Mouse (Mus musculus) forebrain, embryonic 12.5 days (tissue): ENCODE measurements around the gene Tmem182. TPM values are rescaled to one million over a fixed set of nuclear protein-coding genes. Genes with fewer than 3 reads are reported as not detected.

Experiments
- ATAC-seq: fragments of 200-750 bp; cut with Nextera tagmentation; 2 replicates; pipeline ENCODE4 v1.8.0; 2017; ENCODE audit warnings: moderate TSS enrichment; ENCODE audit not compliant: low FRiP score
- H3K27ac ChIP-seq: fragments of 300-500 bp; sonication (generic); 2 replicates; pipeline ENCODE4 v1.5.1; 2016; ENCODE audit warnings: mild to moderate bottlenecking
- H3K27me3 ChIP-seq: fragments of 300-500 bp; sonication (generic); 2 replicates; pipeline ENCODE4 v1.6.1; 2016; ENCODE audit warnings: mild to moderate bottlenecking
- H3K36me3 ChIP-seq: fragments of 300-500 bp; sonication (generic); replicated peaks from 2 replicates; pipeline ENCODE4 v1.6.1; 2016; ENCODE audit warnings: mild to moderate bottlenecking
- H3K4me1 ChIP-seq: fragments of 300-500 bp; sonication (generic); 2 replicates; pipeline ENCODE4 v1.6.1; 2016
- H3K4me2 ChIP-seq: fragments of 300-500 bp; sonication (generic); 2 replicates; pipeline ENCODE4 v1.6.1; 2016; ENCODE audit warnings: mild to moderate bottlenecking, moderate library complexity
- H3K4me3 ChIP-seq: fragments of 300-500 bp; sonication (generic); replicated peaks from 2 replicates; pipeline ENCODE4 v1.5.1; 2016; ENCODE audit warnings: mild to moderate bottlenecking
- H3K9ac ChIP-seq: fragments of 300-500 bp; sonication (generic); 2 replicates; pipeline ENCODE4 v1.6.1; 2016; ENCODE audit warnings: mild to moderate bottlenecking
- H3K9me3 ChIP-seq: fragments of 300-500 bp; sonication (generic); 2 replicates; pipeline ENCODE4 v1.6.1; 2016
- WGBS: fragments of 180-500 bp; shearing (Covaris S2); methylation state at CpG from one replicate; pipeline ENCODE4 v1.1.7; 2016; 5-methylcytosine and 5-hydroxymethylcytosine counted together
- polyA plus RNA-seq: library from polyadenylated mRNA; unstranded; fragments of >200 nt; fragmentation: Nextera tagmentation; extraction: Ambion mirVana; gene quantifications from 2 replicates; pipeline ENCODE4 v1.2.1, GENCODE M21; 2016

Gene Tmem182
- polyA plus RNA-seq, 1 experiment from 2014 or later: 0.11 TPM

DNA sequence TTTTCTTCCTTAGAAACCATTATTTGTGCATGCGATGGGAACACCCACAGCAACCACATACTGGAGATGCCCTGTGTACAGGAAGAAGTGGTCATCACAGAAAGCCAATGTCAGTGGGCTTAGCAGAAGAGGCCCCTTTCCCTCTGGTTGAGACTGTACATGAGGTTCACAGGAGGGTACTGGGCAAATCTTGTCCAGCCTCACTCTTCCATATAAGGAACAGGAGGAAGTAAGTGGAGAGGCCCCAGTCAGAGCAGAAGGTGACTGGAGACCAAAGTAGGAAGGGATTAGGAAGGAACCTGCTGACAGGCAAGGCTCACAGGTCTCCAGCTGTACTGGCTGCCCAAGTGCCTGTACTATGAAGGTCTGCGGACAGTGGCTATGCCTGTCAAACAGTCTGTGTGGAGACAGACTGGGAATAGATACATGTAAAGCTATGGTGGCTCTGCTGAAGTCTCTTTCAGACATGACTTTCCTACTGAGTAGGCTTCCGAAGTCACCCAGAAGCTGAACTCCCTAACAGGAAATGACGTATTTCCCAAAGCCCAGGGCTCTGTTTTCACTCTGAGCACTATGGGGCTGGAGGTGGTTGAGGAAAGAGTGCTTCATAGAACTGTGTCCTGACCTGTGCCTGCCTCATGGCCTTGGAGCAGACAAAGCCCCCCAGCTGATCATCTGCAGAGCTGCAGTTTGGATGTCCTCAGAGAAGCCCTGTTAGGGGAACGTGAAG, 35.8 kb downstream of the Tmem182 start:
- WGBS: 89% methylated on average over 5 of the region's 5 CpGs
- H3K9me3 ChIP-seq: no peaks in the 10 kb centered on the region
- no peak overlapping the region for H3K4me2 ChIP-seq
- H3K4me1 ChIP-seq: no peaks in the 10 kb centered on the region
- H3K27ac ChIP-seq: no peak overlapping the region
- H3K36me3 ChIP-seq: no peaks in the 10 kb centered on the region
- no peak for ATAC-seq
- no peak overlapping the region for H3K9ac ChIP-seq
- no peak overlapping the region for H3K4me3 ChIP-seq
- H3K27me3 ChIP-seq: no peaks in the 10 kb centered on the region

DNA sequence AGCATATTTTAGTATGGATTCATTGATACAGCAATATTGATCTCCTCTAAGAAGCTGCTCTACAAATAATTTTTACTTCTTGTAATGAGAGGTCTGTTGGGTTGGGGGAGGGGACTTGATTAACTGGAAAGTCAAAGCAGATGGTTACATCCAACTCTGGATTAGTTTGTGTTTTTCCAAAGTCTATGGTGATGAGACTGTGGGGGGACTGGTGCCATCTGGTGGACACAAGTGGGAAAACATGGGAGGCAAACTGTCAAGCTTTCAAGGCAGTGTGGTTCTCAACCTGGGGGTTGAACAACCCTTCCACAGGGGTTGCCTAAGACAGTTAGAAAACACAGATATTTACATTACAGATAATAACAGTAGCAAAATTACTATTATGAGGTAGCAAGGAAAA, 39.2 kb downstream of the Tmem182 start:
- H3K27me3 ChIP-seq: no peaks in the 10 kb centered on the region
- no peak overlapping the region for H3K9ac ChIP-seq
- ATAC-seq: no peak
- no peak overlapping the region for H3K4me3 ChIP-seq
- H3K4me2 ChIP-seq: no peak overlapping the region
- no peaks in the 10 kb centered on the region for H3K4me1 ChIP-seq
- H3K27ac ChIP-seq: no peak overlapping the region
- no peaks in the 10 kb centered on the region for H3K9me3 ChIP-seq
- no peaks in the 10 kb centered on the region for H3K36me3 ChIP-seq

DNA sequence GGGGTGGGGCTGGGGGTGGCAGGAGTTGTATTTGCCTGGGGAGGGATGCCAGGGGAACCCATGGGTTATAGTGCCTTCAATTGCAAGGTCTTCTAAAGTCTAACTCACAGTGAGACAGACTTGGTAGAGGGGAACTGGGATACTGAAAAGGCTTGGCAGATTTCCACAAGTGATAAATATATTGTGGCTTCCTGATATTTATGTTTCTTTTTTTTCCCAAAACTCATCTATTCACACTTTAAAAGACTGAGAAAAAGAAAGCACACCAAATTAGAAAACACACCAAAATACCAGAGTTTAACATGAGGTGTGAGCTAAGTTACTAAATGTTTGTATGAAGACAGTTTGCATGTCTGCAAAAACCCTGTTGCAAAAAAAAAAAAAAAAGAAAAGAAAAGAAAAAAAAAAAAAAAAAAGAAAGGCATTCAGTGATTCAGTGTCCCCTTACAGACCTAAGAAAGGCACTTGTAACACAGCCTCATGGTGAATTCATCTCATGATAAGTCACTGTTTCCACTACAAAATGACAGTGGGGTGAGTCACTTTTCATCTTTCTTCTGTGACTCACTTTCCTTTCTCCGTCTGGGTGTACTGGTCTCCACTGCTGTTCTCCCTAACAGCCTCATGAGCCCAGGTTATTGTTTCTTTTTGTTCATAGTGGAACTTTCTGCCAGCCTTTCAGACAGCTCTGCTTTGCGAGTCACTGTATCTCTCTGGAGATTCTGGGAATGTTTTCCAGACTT, 42.0 kb downstream of the Tmem182 start:
- Histone ChIP-seq H3K27me3 (no peaks in the 10 kb centered on the region), H3K4me1 (no peaks in the 10 kb centered on the region), H3K9me3 (no peaks in the 10 kb centered on the region), H3K4me2 (no peak overlapping the region), H3K36me3 (no peaks in the 10 kb centered on the region), H3K27ac (no peak overlapping the region), H3K4me3 (no peak overlapping the region), H3K9ac (no peak overlapping the region)
- ATAC-seq: no peak
- WGBS: 72% methylated on average over 2 of the region's 2 CpGs

DNA sequence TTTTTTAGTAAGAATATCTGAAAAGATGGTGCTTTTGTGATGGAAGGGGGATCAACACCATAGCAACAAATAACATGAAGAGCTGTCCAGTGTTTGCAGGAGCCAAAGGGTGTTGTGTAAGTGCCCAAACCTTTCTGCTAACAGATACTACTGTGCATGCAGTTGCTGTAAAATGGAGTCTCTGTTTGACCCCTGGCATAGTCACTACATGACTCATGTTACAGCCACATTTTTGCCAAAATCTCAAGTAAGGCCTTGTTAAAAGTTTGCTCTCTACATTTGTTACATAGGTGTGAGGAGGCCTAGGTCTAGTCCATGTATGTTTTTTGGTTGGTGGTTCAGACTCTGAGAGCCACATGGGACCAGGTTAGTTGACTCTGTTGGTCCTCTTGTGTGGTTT, 45.9 kb downstream of the Tmem182 start:
- H3K27me3 ChIP-seq: no peaks in the 10 kb centered on the region
- no peak overlapping the region for H3K4me2 ChIP-seq
- H3K27ac ChIP-seq: no peak overlapping the region
- no peak for ATAC-seq
- H3K9me3 ChIP-seq: no peaks in the 10 kb centered on the region
- H3K36me3 ChIP-seq: no peaks in the 10 kb centered on the region
- no peak overlapping the region for H3K4me3 ChIP-seq
- H3K9ac ChIP-seq: no peak overlapping the region
- H3K4me1 ChIP-seq: no peaks in the 10 kb centered on the region

DNA sequence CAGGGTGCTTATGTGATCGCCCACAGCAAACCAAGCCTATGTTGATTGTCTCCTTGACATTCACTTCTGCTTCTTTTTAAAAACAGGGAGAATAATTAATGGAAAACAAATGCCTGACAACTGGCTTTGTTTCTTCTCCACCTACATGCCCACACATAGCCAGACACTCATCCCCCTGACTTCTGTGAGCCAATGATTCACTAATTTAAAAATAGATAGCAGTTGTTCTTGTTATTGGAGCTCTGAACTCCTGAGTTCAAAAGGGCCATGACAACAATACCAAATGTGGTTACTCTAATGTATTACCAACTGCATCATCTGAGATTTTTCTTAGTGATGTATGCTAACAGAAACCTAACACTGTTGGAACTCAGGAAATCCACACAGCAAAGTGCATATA, 49.9 kb downstream of the Tmem182 start:
- Histone ChIP-seq H3K9me3 (no peaks in the 10 kb centered on the region), H3K4me2 (no peak overlapping the region), H3K27me3 (no peaks in the 10 kb centered on the region), H3K27ac (no peak overlapping the region), H3K36me3 (no peaks in the 10 kb centered on the region), H3K9ac (no peak overlapping the region), H3K4me3 (no peak overlapping the region), H3K4me1 (no peaks in the 10 kb centered on the region)
- WGBS: 93% methylated on average over 1 of the region's 1 CpGs
- ATAC-seq: no peak

DNA sequence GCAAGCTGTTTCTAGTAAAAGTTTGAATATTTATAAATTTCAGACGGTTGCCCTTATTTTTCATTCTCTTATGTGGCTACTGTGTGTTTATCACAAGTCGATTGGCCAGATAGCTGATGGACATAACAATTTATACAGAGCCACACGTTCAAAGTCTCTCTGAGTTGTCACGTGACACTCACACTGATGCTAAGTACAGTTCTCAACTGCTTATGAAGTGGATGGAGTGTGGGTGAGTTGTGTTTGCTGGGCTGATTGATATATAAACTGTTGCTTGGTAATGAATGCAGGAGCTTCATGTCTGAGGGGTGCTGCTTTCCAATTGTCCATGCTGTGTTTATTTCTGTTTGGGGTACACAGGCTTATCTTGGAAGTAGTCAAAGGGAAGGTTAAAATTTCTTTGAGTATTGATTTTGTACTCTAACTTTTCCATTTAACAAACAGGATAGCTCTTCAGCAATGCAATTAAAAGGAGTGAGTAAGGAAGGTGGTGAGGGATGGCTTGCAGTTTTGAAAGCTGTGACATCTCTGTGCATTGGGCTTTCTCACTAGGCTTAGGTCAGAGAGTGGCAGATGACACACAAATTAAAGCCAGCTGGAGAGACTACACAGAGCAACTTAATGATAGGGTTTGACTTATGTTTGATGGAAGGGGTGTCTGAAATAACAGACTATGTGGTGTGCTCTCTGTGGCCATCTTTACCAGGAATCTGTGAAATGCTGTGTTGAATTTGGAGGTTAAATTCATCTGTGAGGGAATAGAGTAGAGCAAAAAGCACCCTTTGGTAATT, 51.6 kb downstream of the Tmem182 start:
- Histone ChIP-seq H3K36me3 (no peaks in the 10 kb centered on the region), H3K9me3 (no peaks in the 10 kb centered on the region), H3K27ac (no peak overlapping the region), H3K4me2 (no peak overlapping the region), H3K27me3 (no peaks in the 10 kb centered on the region), H3K4me1 (no peaks in the 10 kb centered on the region), H3K4me3 (no peak overlapping the region), H3K9ac (no peak overlapping the region)
- 81% methylated on average over 4 of the region's 4 CpGs for WGBS
- no peak for ATAC-seq

DNA sequence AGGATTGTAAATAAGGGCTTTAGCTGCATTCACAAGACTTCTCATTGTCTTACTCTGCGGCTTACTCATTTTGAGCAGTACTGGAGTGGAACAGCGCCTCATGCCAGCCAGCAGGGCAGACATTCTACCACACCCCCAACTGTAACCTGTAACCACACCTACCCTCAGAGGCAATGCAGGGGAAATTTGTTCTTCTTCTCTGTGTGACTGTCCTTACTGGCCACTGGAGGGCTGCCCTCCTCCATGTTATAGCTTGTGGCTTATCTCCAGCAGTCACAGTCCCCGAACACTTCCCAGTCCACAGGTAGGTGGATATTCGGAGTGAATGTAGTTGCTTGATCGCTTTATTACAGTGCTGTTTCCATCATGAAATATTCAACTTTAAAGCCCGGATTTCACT, 59.6 kb downstream of the Tmem182 start:
- no peak overlapping the region for H3K4me3 ChIP-seq
- no peaks in the 10 kb centered on the region for H3K27me3 ChIP-seq
- no peaks in the 10 kb centered on the region for H3K9me3 ChIP-seq
- 73% methylated on average over 6 of the region's 6 CpGs for WGBS
- no peak overlapping the region for H3K9ac ChIP-seq
- no peak for ATAC-seq
- H3K27ac ChIP-seq: no peak overlapping the region
- no peaks in the 10 kb centered on the region for H3K36me3 ChIP-seq
- no peak overlapping the region for H3K4me2 ChIP-seq
- H3K4me1 ChIP-seq: no peaks in the 10 kb centered on the region

DNA sequence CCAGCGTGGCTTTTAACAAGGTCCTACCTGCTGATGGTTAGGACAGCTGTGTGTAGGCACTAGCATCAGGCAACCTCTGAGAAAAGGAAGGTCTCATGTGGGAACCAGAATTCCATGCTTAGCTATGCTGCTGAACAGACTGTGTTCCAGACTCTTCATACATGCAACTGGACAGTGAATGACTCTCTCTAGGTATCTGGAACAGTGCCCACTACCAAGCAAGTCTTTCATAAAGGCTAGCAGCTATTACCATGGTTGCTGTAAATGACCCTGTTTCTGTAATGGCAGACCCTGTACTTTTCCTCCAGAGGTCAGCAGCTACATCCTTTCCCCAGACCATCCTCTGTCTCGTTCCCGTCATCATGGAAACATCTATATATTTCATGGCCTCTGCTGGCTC, 61.7 kb downstream of the Tmem182 start:
- Histone ChIP-seq H3K4me3 (no peak overlapping the region), H3K9me3 (no peaks in the 10 kb centered on the region), H3K27me3 (no peaks in the 10 kb centered on the region), H3K4me1 (0 out of 2 replicates have a peak, but pooled peaks cover 2% of the 10 kb centered on the region), H3K27ac (no peak overlapping the region), H3K36me3 (no peaks in the 10 kb centered on the region), H3K9ac (no peak overlapping the region), H3K4me2 (no peak overlapping the region)
- WGBS: 93% methylated on average over 3 of the region's 3 CpGs
- ATAC-seq: no peak

DNA sequence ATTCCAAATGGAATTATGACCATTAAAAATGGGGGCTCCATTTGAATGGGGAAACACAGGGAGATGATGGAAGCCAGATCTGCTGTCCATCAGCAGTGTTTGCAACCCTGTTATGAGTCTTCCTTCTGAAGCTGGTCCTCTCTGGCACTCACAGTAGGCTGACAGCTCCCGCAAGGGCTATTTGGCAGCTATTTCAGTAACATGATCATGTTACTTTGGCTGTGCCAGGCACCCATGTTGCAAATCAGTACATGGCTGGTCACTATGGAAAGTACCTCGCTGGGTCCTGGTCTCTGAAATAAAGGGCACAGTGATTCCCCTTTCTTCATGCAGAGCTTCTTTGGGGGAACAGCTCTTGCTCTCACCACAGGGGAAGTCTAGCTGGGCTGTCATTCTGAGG, 62.2 kb downstream of the Tmem182 start:
- Histone ChIP-seq H3K36me3 (no peaks in the 10 kb centered on the region), H3K27me3 (no peaks in the 10 kb centered on the region), H3K4me1 (0 out of 2 replicates have a peak, but pooled peaks cover 2% of the 10 kb centered on the region), H3K4me2 (no peak overlapping the region), H3K4me3 (no peak overlapping the region), H3K9ac (no peak overlapping the region), H3K27ac (no peak overlapping the region), H3K9me3 (no peaks in the 10 kb centered on the region)
- no peak for ATAC-seq
- WGBS: 88% methylated on average over 2 of the region's 2 CpGs

DNA sequence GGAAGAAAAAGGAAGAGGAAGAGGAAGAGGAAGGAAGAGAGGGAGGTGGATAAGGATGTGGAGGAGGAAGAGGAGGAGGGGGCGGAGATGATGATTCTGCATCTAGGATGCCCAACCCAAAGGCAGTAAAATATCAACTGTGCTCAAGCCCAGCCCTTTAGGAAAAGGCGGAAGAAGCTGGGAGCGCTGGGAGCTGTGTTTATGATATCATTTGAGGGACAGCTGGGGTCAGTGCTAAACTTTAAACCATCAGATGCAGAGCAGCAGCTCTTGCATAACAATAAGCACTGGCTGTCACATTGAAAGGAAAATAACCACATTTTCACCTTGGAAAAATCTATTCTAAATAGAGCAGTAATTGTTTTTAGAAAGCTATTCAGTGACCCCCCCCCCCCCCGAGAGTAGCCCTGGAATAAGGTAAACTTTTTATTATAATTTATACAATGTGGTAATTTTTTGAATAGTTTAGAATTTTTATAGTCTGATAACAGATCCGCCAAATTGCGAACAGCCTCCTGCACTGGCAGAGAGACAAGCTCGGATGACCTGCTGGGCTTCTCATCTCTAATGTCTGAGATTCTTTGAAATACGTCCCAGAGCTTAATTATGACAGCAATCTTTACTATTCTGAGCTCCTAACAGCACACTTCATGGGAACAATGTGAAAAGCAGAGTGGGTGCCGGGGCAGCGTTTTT, 68.5 kb downstream of the Tmem182 start:
- Histone ChIP-seq H3K9me3 (no peaks in the 10 kb centered on the region), H3K27ac (no peak overlapping the region), H3K27me3 (no peaks in the 10 kb centered on the region), H3K36me3 (no peaks in the 10 kb centered on the region), H3K9ac (no peak overlapping the region), H3K4me3 (no peak overlapping the region), H3K4me2 (no peak overlapping the region), H3K4me1 (peaks cover 2% of the 10 kb centered on the region; the same call in 1 of the 2 replicates)
- ATAC-seq: no peak
- WGBS: 66% methylated on average over 10 of the region's 10 CpGs

DNA sequence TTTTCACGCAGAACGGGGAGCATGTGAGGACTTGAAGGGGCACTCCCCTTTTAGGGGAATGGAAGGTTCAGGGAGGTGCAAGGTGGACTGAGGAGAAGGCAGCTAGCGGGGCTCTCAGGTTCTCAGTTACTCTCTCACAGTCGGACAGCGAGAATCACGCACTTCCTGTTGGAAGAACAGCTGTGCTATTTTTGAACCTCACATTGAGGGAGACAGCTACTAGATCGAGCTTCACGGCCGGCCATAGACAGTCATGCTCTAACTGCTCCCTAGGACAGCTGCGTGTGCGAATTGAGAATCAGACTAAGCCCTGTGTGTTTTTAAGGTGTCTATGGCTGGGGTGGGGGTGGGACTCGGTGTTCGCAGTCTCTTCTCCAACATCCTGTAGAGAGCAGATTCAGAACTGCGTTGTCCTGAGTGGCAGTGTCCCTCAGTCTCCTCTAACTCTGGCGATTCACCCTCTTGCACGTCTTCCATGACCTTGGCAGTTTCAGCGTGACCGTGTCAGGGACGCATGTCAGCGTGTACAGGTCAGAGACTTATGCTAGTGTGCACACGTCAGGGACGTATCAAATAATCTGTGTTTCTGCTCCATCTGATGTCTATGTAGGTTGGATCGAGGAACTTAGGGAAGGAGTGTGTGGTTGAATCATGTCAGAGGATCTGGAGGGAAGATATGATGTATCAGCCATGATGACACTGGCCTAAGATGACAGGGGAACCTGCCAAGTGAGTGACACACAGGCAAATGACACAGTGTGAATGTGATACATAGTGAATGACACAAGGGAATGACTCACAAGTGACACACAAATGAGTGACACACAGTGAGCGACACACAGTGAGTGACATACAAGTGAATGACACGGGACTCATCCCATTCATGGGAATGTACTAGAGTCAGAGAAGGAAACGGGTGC, 69.3 kb downstream of the Tmem182 start:
- Histone ChIP-seq H3K27me3 (no peaks in the 10 kb centered on the region), H3K4me1 (peaks cover 5% of the 10 kb centered on the region; the same call in 1 of the 2 replicates), H3K9me3 (no peaks in the 10 kb centered on the region), H3K4me2 (no peak overlapping the region), H3K9ac (no peak overlapping the region), H3K4me3 (no peak overlapping the region), H3K36me3 (no peaks in the 10 kb centered on the region), H3K27ac (no peak overlapping the region)
- WGBS: 87% methylated on average over 26 of the region's 26 CpGs
- ATAC-seq: no peak
